Mouse (Mus musculus): ENCODE data around the gene Mrpl4.

The Mrpl4 gene

GRCm38 (mm10) chr9:21002627-21003551 is at the start of gene Mrpl4:
Mrpl4 (plus strand) TSS chr9:21002738.
- peak; percentile 69 to 89 for DNase-seq (ENCODE audit: low spot score in 2 of 2)

GRCm38 (mm10) chr9:20956989-20957388 is 45.5 kb upstream of the Mrpl4 start:
- DNase-seq (ENCODE audit: low spot score in 2 of 2): no peak

- no peak for DNase-seq (ENCODE audit: low spot score in 2 of 2)
Observed at GRCm38 (mm10) chr9:20959430-20959938, 43.1 kb upstream of the Mrpl4 start, which contains the start of gene Dnmt1. Dnmt1 (minus strand) TSS chr9:20959888.

GRCm38 (mm10) chr9:20961557-20961956 is 41.0 kb upstream of the Mrpl4 start:
- DNase-seq (ENCODE audit: low spot score in 2 of 2): no peak

- no peak for DNase-seq (ENCODE audit: low spot score in 2 of 2)
Observed at GRCm38 (mm10) chr9:20965606-20966005, 36.9 kb upstream of the Mrpl4 start.

GRCm38 (mm10) chr9:20966008-20966407 is 36.5 kb upstream of the Mrpl4 start:
- no peak for DNase-seq (ENCODE audit: low spot score in 2 of 2)

GRCm38 (mm10) chr9:20966747-20967146 is 35.8 kb upstream of the Mrpl4 start:
- DNase-seq (ENCODE audit: low spot score in 2 of 2): no peak

- DNase-seq (ENCODE audit: low spot score in 2 of 2): no peak
Observed at GRCm38 (mm10) chr9:20971751-20972140, 30.8 kb upstream of the Mrpl4 start.

- no peak for DNase-seq (ENCODE audit: low spot score in 2 of 2)
Observed at GRCm38 (mm10) chr9:20972141-20972992, 30.2 kb upstream of the Mrpl4 start.

- DNase-seq (ENCODE audit: low spot score in 2 of 2): no peak
Observed at GRCm38 (mm10) chr9:20973001-20973681, 29.4 kb upstream of the Mrpl4 start.

GRCm38 (mm10) chr9:20973682-20974075 is 28.9 kb upstream of the Mrpl4 start:
- no peak for DNase-seq (ENCODE audit: low spot score in 2 of 2)

GRCm38 (mm10) chr9:20975431-20976215 is 26.9 kb upstream of the Mrpl4 start:
- no peak for DNase-seq (ENCODE audit: low spot score in 2 of 2)

- DNase-seq (ENCODE audit: low spot score in 2 of 2): peak; percentile 17 to 26
Observed at GRCm38 (mm10) chr9:20976216-20976960, 26.1 kb upstream of the Mrpl4 start, which contains the start of gene S1pr2. S1pr2 (minus strand) TSS chr9:20976781.

GRCm38 (mm10) chr9:20976961-20977689 is 25.4 kb upstream of the Mrpl4 start:
- no peak for DNase-seq (ENCODE audit: low spot score in 2 of 2)

- DNase-seq (ENCODE audit: low spot score in 2 of 2): no peak
Observed at GRCm38 (mm10) chr9:20978409-20979095, 24.0 kb upstream of the Mrpl4 start.

- no peak for DNase-seq (ENCODE audit: low spot score in 2 of 2)
Observed at GRCm38 (mm10) chr9:20979181-20979580, 23.4 kb upstream of the Mrpl4 start.

GRCm38 (mm10) chr9:20979769-20980168 is 22.8 kb upstream of the Mrpl4 start:
- DNase-seq (ENCODE audit: low spot score in 2 of 2): no peak

- DNase-seq (ENCODE audit: low spot score in 2 of 2): no peak
Observed at GRCm38 (mm10) chr9:20982171-20982570, 20.4 kb upstream of the Mrpl4 start.

- no peak for DNase-seq (ENCODE audit: low spot score in 2 of 2)
Observed at GRCm38 (mm10) chr9:20983169-20983568, 19.4 kb upstream of the Mrpl4 start.

Measured in spleen, postnatal 14 days (tissue).